Mouse (Mus musculus): Measurements from ENCODE around the gene 4933406M09Rik. TPM values are rescaled to one million over a fixed set of nuclear protein-coding genes. Genes with fewer than 3 reads are reported as not detected.

4933406M09Rik gene
- polyA plus RNA-seq, 1 experiment from 2014 or later = not detected

- peak within 1 kb of the TSS; percentile 65 for H3K4me2 ChIP-seq
- H3K36me3 ChIP-seq (ENCODE audit: insufficient read depth) = peaks cover 29% of the 10 kb centered on the region
- ATAC-seq (ENCODE audit: insufficient read depth) = peak; percentile 99
- WGBS = 1% methylated on average over 43 of the region's 43 CpGs
- DNase-seq = peak; percentile 93
- H3K9me3 ChIP-seq (ENCODE audit: low read depth, low read length) = no peaks in the 10 kb centered on the region
- 0 out of 2 replicates have a peak, but pooled peaks cover 8% of the 10 kb centered on the region for H3K4me1 ChIP-seq (ENCODE audit: insufficient read depth)
- TF ChIP-seq CTCF (IDR thresholded peaks at IDR 0.05; ENCODE audit: low read depth) = no peak
- peak within 1 kb of the TSS; percentile 78 for H3K9ac ChIP-seq
- no peaks in the 10 kb centered on the region for H3K27me3 ChIP-seq (ENCODE audit: insufficient read depth, low read length)
- H3K27ac ChIP-seq (ENCODE audit: low read depth) = peak within 1 kb of the TSS; percentile 72
- peak within 1 kb of the TSS; percentile 79 for H3K4me3 ChIP-seq (ENCODE audit: low read depth, low read length)
These were observed 20.0 kb downstream of the 4933406M09Rik start, which contains the start of gene Cyb5r1 for GRCm38 (mm10) chr1:134405509-134406413. Cyb5r1 (plus strand) TSS chr1:134405559.

DNA sequence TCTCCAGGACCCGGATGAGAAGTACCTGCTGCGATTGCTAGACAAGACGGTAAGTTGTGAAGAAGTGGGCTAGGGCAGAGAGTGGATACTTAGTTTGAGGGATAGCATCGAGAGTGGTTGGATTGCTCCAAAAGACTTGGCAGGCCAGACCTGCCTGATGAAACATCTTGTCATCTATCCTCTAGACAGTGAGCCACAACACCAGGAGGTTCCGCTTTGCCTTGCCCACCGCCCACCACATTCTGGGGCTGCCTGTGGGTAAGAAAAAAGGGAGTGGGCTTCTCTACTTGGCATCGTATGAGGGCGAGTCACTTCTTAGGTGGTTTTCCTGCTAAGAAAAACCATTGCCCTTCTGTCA, 20.7 kb downstream of the 4933406M09Rik start:
- no peaks in the 10 kb centered on the region for H3K9me3 ChIP-seq (ENCODE audit: low read depth, low read length)
- peak overlapping the region; percentile 65 for H3K4me2 ChIP-seq
- DNase-seq (no peak), ATAC-seq (ENCODE audit: insufficient read depth) (no peak)
- peaks cover 35% of the 10 kb centered on the region for H3K36me3 ChIP-seq (ENCODE audit: insufficient read depth)
- H3K27ac ChIP-seq (ENCODE audit: low read depth) = 0 out of 2 replicates have a peak overlapping the region, but pooled peaks have one; percentile 72
- peak overlapping the region; percentile 79 for H3K4me3 ChIP-seq (ENCODE audit: low read depth, low read length)
- 28% methylated on average over 8 of the region's 8 CpGs for WGBS
- H3K4me1 ChIP-seq (ENCODE audit: insufficient read depth) = 0 out of 2 replicates have a peak, but pooled peaks cover 8% of the 10 kb centered on the region
- TF ChIP-seq CTCF (IDR thresholded peaks at IDR 0.05; ENCODE audit: low read depth) = no peak
- H3K27me3 ChIP-seq (ENCODE audit: insufficient read depth, low read length) = no peaks in the 10 kb centered on the region
- peak overlapping the region; percentile 78 for H3K9ac ChIP-seq

- Histone ChIP-seq H3K4me1 (ENCODE audit: insufficient read depth) (0 out of 2 replicates have a peak, but pooled peaks cover 8% of the 10 kb centered on the region), H3K9me3 (ENCODE audit: low read depth, low read length) (no peaks in the 10 kb centered on the region), H3K27ac (ENCODE audit: low read depth) (no peak overlapping the region), H3K4me3 (ENCODE audit: low read depth, low read length) (no peak overlapping the region), H3K9ac (no peak overlapping the region), H3K4me2 (no peak overlapping the region), H3K27me3 (ENCODE audit: insufficient read depth, low read length) (no peaks in the 10 kb centered on the region), H3K36me3 (ENCODE audit: insufficient read depth) (peaks cover 35% of the 10 kb centered on the region)
- TF ChIP-seq CTCF (IDR thresholded peaks at IDR 0.05; ENCODE audit: low read depth) = no peak
- 82% methylated on average over 8 of the region's 8 CpGs for WGBS
- DNase-seq = no peak
- no peak for ATAC-seq (ENCODE audit: insufficient read depth)
These were observed 22.3 kb downstream of the 4933406M09Rik start for GRCm38 (mm10) chr1:134408080-134408479.

- H3K27me3 ChIP-seq (ENCODE audit: insufficient read depth, low read length) = no peaks in the 10 kb centered on the region
- peaks cover 5% of the 10 kb centered on the region; the same call in 1 of the 2 replicates for H3K4me1 ChIP-seq (ENCODE audit: insufficient read depth)
- H3K27ac ChIP-seq (ENCODE audit: low read depth) = no peak overlapping the region
- H3K4me3 ChIP-seq (ENCODE audit: low read depth, low read length) = no peak overlapping the region
- no peak overlapping the region for H3K9ac ChIP-seq
- DNase-seq (no peak), ATAC-seq (ENCODE audit: insufficient read depth) (no peak)
- no peaks in the 10 kb centered on the region for H3K9me3 ChIP-seq (ENCODE audit: low read depth, low read length)
- no peak for TF ChIP-seq CTCF (IDR thresholded peaks at IDR 0.05; ENCODE audit: low read depth)
- H3K4me2 ChIP-seq = no peak overlapping the region
- 87% methylated on average over 9 of the region's 9 CpGs for WGBS
- H3K36me3 ChIP-seq (ENCODE audit: insufficient read depth) = peaks cover 35% of the 10 kb centered on the region
These were observed 26.2 kb downstream of the 4933406M09Rik start for GRCm38 (mm10) chr1:134411706-134412629.

DNA sequence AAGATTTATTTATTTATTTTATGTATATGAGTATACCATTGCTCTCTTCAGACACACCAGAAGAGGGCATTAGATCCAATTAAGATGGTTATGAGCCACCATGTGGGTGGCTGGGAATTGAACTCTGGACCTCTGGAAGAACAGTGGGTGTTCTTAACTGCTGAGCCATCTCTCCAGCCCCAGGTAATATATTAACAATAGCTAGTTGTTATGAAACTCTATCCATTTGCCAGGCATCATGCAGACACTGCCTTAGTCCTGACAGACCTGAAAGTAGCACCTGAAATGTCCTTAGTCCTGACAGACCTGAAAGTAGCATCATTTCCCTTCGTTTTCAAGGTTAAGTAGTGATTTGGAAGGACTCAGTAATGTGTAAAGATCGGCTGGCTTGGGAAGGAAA, 28.3 kb downstream of the 4933406M09Rik start:
- peaks cover 18% of the 10 kb centered on the region for H3K36me3 ChIP-seq (ENCODE audit: insufficient read depth)
- DNase-seq (no peak), ATAC-seq (ENCODE audit: insufficient read depth) (no peak)
- 40% methylated on average over 2 of the region's 2 CpGs for WGBS
- no peaks in the 10 kb centered on the region for H3K9me3 ChIP-seq (ENCODE audit: low read depth, low read length)
- H3K4me3 ChIP-seq (ENCODE audit: low read depth, low read length) = no peak overlapping the region
- H3K4me2 ChIP-seq = peak overlapping the region; percentile 87
- peak overlapping the region; percentile 89; the same call in 1 of the 2 replicates for H3K9ac ChIP-seq
- TF ChIP-seq CTCF (IDR thresholded peaks at IDR 0.05; ENCODE audit: low read depth) = no peak
- peaks cover 9% of the 10 kb centered on the region; the same call in 1 of the 2 replicates for H3K4me1 ChIP-seq (ENCODE audit: insufficient read depth)
- H3K27ac ChIP-seq (ENCODE audit: low read depth) = no peak overlapping the region; the same call in 1 of the 2 replicates
- H3K27me3 ChIP-seq (ENCODE audit: insufficient read depth, low read length) = no peaks in the 10 kb centered on the region

- peak; percentile 60 for TF ChIP-seq CTCF (IDR thresholded peaks at IDR 0.05; ENCODE audit: low read depth)
- no peak for DNase-seq
- peak; percentile 36 for ATAC-seq (ENCODE audit: insufficient read depth)
- H3K9me3 ChIP-seq (ENCODE audit: low read depth, low read length) = no peaks in the 10 kb centered on the region
- peaks cover 11% of the 10 kb centered on the region; the same call in 1 of the 2 replicates for H3K4me1 ChIP-seq (ENCODE audit: insufficient read depth)
- H3K27me3 ChIP-seq (ENCODE audit: insufficient read depth, low read length) = no peaks in the 10 kb centered on the region
- H3K27ac ChIP-seq (ENCODE audit: low read depth) = peak overlapping the region; percentile 96
- peaks cover 14% of the 10 kb centered on the region for H3K36me3 ChIP-seq (ENCODE audit: insufficient read depth)
- H3K4me2 ChIP-seq = peak overlapping the region; percentile 87
- H3K4me3 ChIP-seq (ENCODE audit: low read depth, low read length) = peak overlapping the region; percentile 83
- WGBS = 11% methylated on average over 11 of the region's 11 CpGs
- peak overlapping the region; percentile 89 for H3K9ac ChIP-seq
These were observed 28.9 kb downstream of the 4933406M09Rik start for GRCm38 (mm10) chr1:134414501-134415167.
